Mouse (Mus musculus): ENCODE measurements at regions not wholly inside any gene's neighbourhood (a gene's known extent, or its start where the extent isn't known, plus 50 kb on each side); places are given as distances from the start of the nearest gene placed in this dataset.
A peak's percentile ranks its signal among the peaks of the same experiment; 100 is the strongest.

DNA sequence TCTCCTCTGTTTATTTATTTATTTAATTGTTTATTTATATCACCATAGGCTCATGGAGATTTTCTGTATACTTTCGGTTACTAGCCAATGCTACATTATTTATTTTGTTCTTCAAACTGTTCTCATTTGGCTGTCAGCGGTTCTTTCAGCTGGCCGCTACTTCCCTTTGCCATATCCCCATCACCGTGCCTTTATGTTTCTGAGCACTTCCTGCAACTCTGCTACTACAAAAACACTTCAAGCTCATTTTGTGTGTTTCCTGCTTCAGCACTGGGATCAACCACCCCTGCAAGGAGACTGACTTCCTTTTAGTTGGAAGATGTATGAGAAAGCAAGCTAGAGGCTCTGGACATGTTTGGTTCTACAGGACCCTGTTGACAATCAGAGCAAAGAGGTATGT is 66.7 kb upstream of the Pja1 start:
- H3K9ac ChIP-seq: no peak overlapping the region
- peaks cover 15% of the 10 kb centered on the region for H3K27me3 ChIP-seq (replicated peaks)
- H3K4me3 ChIP-seq: no peak overlapping the region
- H3K4me1 ChIP-seq: 0 out of 2 replicates have a peak, but pooled peaks cover 4% of the 10 kb centered on the region
- H3K9me3 ChIP-seq: no peaks in the 10 kb centered on the region
- no peak for ATAC-seq (replicated peaks)
- 82% methylated on average over 4 of the region's 4 CpGs for WGBS
- H3K4me2 ChIP-seq: no peak overlapping the region
- no peak overlapping the region for H3K27ac ChIP-seq
- no peaks in the 10 kb centered on the region for H3K36me3 ChIP-seq (replicated peaks)

DNA sequence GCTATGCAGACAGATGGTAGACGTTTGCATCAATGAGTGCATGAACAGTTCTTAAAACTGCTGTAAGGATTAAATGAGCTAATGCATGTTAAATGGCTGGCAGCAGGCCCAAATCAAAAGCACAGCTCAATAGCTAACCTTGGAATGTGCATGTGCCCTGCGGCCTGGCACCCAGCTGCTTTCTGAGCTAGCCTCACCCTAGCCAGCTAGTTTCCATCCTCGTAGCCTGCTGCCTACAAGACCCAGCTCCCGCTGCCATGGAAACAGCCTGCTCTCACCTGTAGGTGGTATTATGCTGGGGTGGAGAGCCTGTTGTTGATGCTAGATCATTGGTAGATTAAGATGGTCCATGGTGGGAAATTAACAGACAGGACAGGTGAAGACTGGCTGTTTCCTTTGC is 63.8 kb upstream of the Pja1 start:
- no peak overlapping the region for H3K27ac ChIP-seq
- peaks cover 30% of the 10 kb centered on the region for H3K27me3 ChIP-seq (replicated peaks)
- H3K4me3 ChIP-seq: no peak overlapping the region
- H3K9me3 ChIP-seq: no peaks in the 10 kb centered on the region
- H3K36me3 ChIP-seq (replicated peaks): no peaks in the 10 kb centered on the region
- H3K9ac ChIP-seq: no peak overlapping the region
- no peak overlapping the region for H3K4me2 ChIP-seq
- peak; percentile 71 for ATAC-seq (replicated peaks)
- 60% methylated on average over 4 of the region's 4 CpGs for WGBS
- 0 out of 2 replicates have a peak, but pooled peaks cover 4% of the 10 kb centered on the region for H3K4me1 ChIP-seq

GRCm38 (mm10) chrX:99531154-99531553 is 60.1 kb upstream of the Pja1 start:
- peaks cover 31% of the 10 kb centered on the region for H3K27me3 ChIP-seq (replicated peaks)

GRCm38 (mm10) chrX:99530511-99530910 is 59.4 kb upstream of the Pja1 start:
- WGBS: 70% methylated on average over 7 of the region's 7 CpGs
- Histone ChIP-seq H3K9ac (no peak overlapping the region), H3K36me3 (replicated peaks) (no peaks in the 10 kb centered on the region), H3K4me2 (no peak overlapping the region), H3K9me3 (no peaks in the 10 kb centered on the region), H3K27ac (no peak overlapping the region), H3K4me1 (0 out of 2 replicates have a peak, but pooled peaks cover 4% of the 10 kb centered on the region), H3K4me3 (no peak overlapping the region), H3K27me3 (replicated peaks) (peaks cover 36% of the 10 kb centered on the region)
- ATAC-seq (replicated peaks): no peak

More at GRCm38 (mm10) chrX:99531154-99531553, 60.1 kb upstream of the Pja1 start:
- WGBS: 72% methylated on average over 3 of the region's 3 CpGs
- H3K36me3 ChIP-seq (replicated peaks): no peaks in the 10 kb centered on the region
- 0 out of 2 replicates have a peak, but pooled peaks cover 4% of the 10 kb centered on the region for H3K4me1 ChIP-seq
- no peak for ATAC-seq (replicated peaks)
- H3K4me2 ChIP-seq: no peak overlapping the region
- H3K9me3 ChIP-seq: no peaks in the 10 kb centered on the region
- no peak overlapping the region for H3K4me3 ChIP-seq
- no peak overlapping the region for H3K27ac ChIP-seq
- no peak overlapping the region for H3K9ac ChIP-seq

DNA sequence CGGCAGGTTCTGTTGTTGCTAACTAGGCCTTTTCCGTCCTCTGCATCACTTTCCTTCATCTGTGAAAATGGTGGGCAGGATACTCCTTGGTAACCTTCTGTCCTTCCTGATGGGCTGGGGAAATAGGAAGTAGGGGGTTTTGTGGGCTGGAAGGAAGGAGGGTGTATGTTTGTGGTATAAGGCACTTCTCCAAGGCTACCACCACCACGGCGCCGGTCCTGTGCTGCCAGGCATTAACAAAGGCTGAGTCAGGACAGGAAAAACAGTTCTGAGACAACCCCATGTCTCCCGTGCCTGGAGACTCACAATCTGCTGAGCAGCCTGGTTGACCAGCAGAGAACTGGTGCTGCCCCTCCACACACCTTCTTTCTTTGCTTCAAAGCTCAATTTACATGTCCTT is 52.2 kb upstream of the Pja1 start:
- no peaks in the 10 kb centered on the region for H3K36me3 ChIP-seq (replicated peaks)
- peaks cover 18% of the 10 kb centered on the region; the same call in 1 of the 2 replicates for H3K27me3 ChIP-seq (replicated peaks)
- no peaks in the 10 kb centered on the region; the same call in 1 of the 2 replicates for H3K4me1 ChIP-seq
- H3K9ac ChIP-seq: no peak overlapping the region
- H3K4me2 ChIP-seq: no peak overlapping the region
- ATAC-seq (replicated peaks): no peak
- H3K9me3 ChIP-seq: no peaks in the 10 kb centered on the region
- 44% methylated on average over 6 of the region's 6 CpGs for WGBS
- no peak overlapping the region for H3K4me3 ChIP-seq
- no peak overlapping the region for H3K27ac ChIP-seq

DNA sequence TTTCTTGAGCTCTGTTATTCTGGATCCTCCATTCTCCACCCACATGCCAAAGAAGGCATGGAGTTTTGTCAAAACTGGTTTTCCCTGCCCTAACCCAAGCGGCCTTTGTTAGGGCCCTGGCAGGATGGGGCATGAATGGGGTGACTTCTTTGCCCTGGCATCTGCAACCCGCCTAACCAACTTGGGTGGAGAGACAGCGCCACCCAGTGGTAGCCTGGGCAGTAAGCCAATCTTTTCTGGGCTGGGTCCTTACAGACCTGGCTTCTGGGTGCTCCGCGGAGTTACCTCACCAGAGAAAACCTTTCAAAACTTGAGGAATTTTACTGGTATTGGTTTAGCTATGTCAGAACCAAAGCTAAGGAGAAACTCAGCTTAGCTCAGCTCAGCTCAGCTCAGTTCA is 51.8 kb upstream of the Pja1 start:
- Histone ChIP-seq H3K4me3 (no peak overlapping the region), H3K27me3 (replicated peaks) (peaks cover 17% of the 10 kb centered on the region; the same call in 1 of the 2 replicates), H3K9me3 (no peaks in the 10 kb centered on the region), H3K4me2 (no peak overlapping the region), H3K36me3 (replicated peaks) (no peaks in the 10 kb centered on the region), H3K9ac (no peak overlapping the region), H3K27ac (peak overlapping the region; percentile 25; the same call in 1 of the 2 replicates), H3K4me1 (peaks cover 5% of the 10 kb centered on the region; the same call in 1 of the 2 replicates)
- WGBS: 16% methylated on average over 5 of the region's 5 CpGs
- peak; percentile 70 for ATAC-seq (replicated peaks)

GRCm38 (mm10) chrX:99522289-99522688 is 51.2 kb upstream of the Pja1 start:
- Histone ChIP-seq H3K4me2 (no peak overlapping the region), H3K9me3 (no peaks in the 10 kb centered on the region), H3K4me3 (no peak overlapping the region), H3K4me1 (peaks cover 7% of the 10 kb centered on the region; the same call in 1 of the 2 replicates), H3K9ac (no peak overlapping the region), H3K36me3 (replicated peaks) (no peaks in the 10 kb centered on the region), H3K27ac (peak overlapping the region; percentile 25; the same call in 1 of the 2 replicates), H3K27me3 (replicated peaks) (peaks cover 20% of the 10 kb centered on the region; the same call in 1 of the 2 replicates)
- ATAC-seq (replicated peaks): peak; percentile 89
- WGBS: 23% methylated on average over 11 of the region's 11 CpGs

GRCm38 (mm10) chrX:99521866-99522265 is 50.8 kb upstream of the Pja1 start:
- no peaks in the 10 kb centered on the region for H3K9me3 ChIP-seq
- no peak overlapping the region for H3K4me3 ChIP-seq
- 41% methylated on average over 7 of the region's 7 CpGs for WGBS
- peaks cover 24% of the 10 kb centered on the region; the same call in 1 of the 2 replicates for H3K27me3 ChIP-seq (replicated peaks)
- peaks cover 7% of the 10 kb centered on the region; the same call in 1 of the 2 replicates for H3K4me1 ChIP-seq
- ATAC-seq (replicated peaks): no peak
- H3K4me2 ChIP-seq: no peak overlapping the region
- no peak overlapping the region for H3K27ac ChIP-seq
- H3K9ac ChIP-seq: no peak overlapping the region
- no peaks in the 10 kb centered on the region for H3K36me3 ChIP-seq (replicated peaks)
